Mouse (Mus musculus) urinary bladder, adult 18-20 months (tissue): Measurements from ENCODE around the gene Mmp19.

Source experiments
- DNase-seq, 2 experiments: peaks; one replicate each; pipeline ENCODE4 v3.0.0; 2022; ENCODE audit warnings: low spot score in 2 of 2, mixed read lengths in 2 of 2

The Mmp19 gene

GRCm38 (mm10) chr10:128850339-128850738 lies 59.6 kb downstream of the Mmp19 start:
- DNase-seq = no peak
